Mouse (Mus musculus): Measurements from ENCODE around the gene Rftn1.
"Not testable (repeated sequence)": the region's sequence is repeated elsewhere in the genome, so short reads cannot be mapped to it uniquely, and the experiment has no call there.

Rftn1 gene

GRCm38 (mm10) chr17:50190131-50191015 lies at the start of gene Rftn1:
TSS of gene Rftn1 (minus strand) at chr17:50190674.
- DNase-seq: no peak

- DNase-seq: no peak
These were observed 47.5 kb upstream of the Rftn1 start for GRCm38 (mm10) chr17:50237818-50238610.

GRCm38 (mm10) chr17:50237436-50237709 lies 46.9 kb upstream of the Rftn1 start:
- peak; percentile 83 for DNase-seq

GRCm38 (mm10) chr17:50236702-50237435 lies 46.4 kb upstream of the Rftn1 start:
- peak; percentile 18 for DNase-seq

GRCm38 (mm10) chr17:50235943-50236701 lies 45.6 kb upstream of the Rftn1 start:
- no peak for DNase-seq

- no peak for DNase-seq
These were observed 43.5 kb upstream of the Rftn1 start for GRCm38 (mm10) chr17:50233956-50234355.

- no peak for DNase-seq
These were observed 42.3 kb upstream of the Rftn1 start for GRCm38 (mm10) chr17:50232821-50233220.

GRCm38 (mm10) chr17:50231206-50231605 lies 40.7 kb upstream of the Rftn1 start:
- no peak for DNase-seq

- no peak for DNase-seq
These were observed 39.1 kb upstream of the Rftn1 start for GRCm38 (mm10) chr17:50229534-50229933.

- no peak for DNase-seq
These were observed 36.9 kb upstream of the Rftn1 start for GRCm38 (mm10) chr17:50227366-50227765.

GRCm38 (mm10) chr17:50224718-50225117 lies 34.2 kb upstream of the Rftn1 start:
- no peak for DNase-seq

GRCm38 (mm10) chr17:50217978-50218377 lies 27.5 kb upstream of the Rftn1 start:
- DNase-seq: no peak

GRCm38 (mm10) chr17:50215104-50215503 lies 24.6 kb upstream of the Rftn1 start:
- DNase-seq: no peak

- DNase-seq: no peak
These were observed 22.6 kb upstream of the Rftn1 start for GRCm38 (mm10) chr17:50213117-50213516.

- no peak for DNase-seq
These were observed 21.3 kb upstream of the Rftn1 start for GRCm38 (mm10) chr17:50211816-50212215.

GRCm38 (mm10) chr17:50209831-50210230 lies 19.4 kb upstream of the Rftn1 start:
- no peak for DNase-seq

GRCm38 (mm10) chr17:50208137-50209045 lies 17.9 kb upstream of the Rftn1 start:
- no peak for DNase-seq

GRCm38 (mm10) chr17:50206262-50206661 lies 15.8 kb upstream of the Rftn1 start:
- not testable (repeated sequence) for DNase-seq

GRCm38 (mm10) chr17:50205840-50206239 lies 15.4 kb upstream of the Rftn1 start:
- DNase-seq: not testable (repeated sequence)

- no peak for DNase-seq
These were observed 14.8 kb upstream of the Rftn1 start for GRCm38 (mm10) chr17:50205152-50205782.

Data from cerebellum, adult 11 months (tissue).